Mouse (Mus musculus) inflammation-experienced regulatory T-cells, adult 6 months (primary cell): Measurements from ENCODE around the gene Ushbp1. TPM values are rescaled to one million over a fixed set of nuclear protein-coding genes. Genes with fewer than 3 reads are reported as not detected.
A peak's percentile ranks its signal among the peaks of the same experiment; 100 is the strongest.
"Not testable (repeated sequence)": the region's sequence is repeated elsewhere in the genome, so short reads cannot be mapped to it uniquely, and the experiment has no call there.

ENCODE experiments used
- ATAC-seq: one replicate; pipeline ENCODE4 v1.8.0; 2017
- polyA plus RNA-seq, 3 experiments: library from polyadenylated mRNA; unstranded; fragments of 100-300 nt; shearing (Covaris generic); gene quantifications; one replicate each; pipeline ENCODE4 v1.2.1; 2017

The Ushbp1 gene
- under 1 TPM in 2 of 3 experiments, not detected in 1; 0.13 to 0.21 TPM for polyA plus RNA-seq

DNA sequence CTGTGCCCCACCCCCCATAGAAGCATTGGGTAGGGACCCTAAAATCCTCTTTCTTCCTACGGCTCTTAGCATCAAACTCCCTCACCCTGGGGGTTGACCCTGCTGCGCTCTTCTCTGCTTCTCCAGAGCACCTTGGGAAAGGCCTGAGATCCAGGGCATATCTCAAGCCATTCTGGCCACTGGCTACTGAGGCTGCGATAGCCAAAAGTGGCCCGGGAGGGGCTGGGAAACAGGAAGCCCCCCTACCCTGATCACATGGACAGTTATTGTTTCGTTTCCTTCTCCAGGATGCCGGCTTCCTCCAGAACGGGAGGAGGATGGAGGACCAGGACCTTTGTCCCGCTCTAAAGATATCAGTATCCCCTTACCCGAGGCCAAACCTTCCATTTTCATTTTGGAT is at the start of gene Ushbp1:
Gene Ushbp1 (minus strand): TSS at position 174 of the 400 bp plus-strand sequence.
- ATAC-seq = no peak

GRCm38 (mm10) chr8:71445096-71445495 is 49.5 kb upstream of the Ushbp1 start:
- no peak for ATAC-seq

GRCm38 (mm10) chr8:71441404-71441803 is 45.8 kb upstream of the Ushbp1 start:
- peak; percentile 68 for ATAC-seq

DNA sequence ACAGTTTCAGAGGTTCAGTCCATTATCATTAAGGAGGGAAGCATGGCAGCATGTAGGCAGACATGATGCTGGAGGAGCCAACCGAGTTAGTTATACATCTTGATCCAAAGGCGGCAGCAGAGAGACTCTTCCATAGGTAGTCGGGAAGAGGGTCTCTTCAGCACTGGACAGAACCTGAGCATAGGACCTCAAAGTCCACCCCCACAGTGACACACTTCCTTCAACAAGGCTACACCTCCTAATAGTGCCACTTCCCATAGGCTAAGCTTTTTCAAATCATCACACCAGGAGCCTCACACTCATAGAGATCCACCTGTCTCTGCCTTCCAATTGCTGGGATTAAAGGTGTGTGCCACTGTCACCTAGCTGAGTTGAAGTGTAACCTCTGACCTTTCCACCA is 41.4 kb upstream of the Ushbp1 start:
- no peak for ATAC-seq

DNA sequence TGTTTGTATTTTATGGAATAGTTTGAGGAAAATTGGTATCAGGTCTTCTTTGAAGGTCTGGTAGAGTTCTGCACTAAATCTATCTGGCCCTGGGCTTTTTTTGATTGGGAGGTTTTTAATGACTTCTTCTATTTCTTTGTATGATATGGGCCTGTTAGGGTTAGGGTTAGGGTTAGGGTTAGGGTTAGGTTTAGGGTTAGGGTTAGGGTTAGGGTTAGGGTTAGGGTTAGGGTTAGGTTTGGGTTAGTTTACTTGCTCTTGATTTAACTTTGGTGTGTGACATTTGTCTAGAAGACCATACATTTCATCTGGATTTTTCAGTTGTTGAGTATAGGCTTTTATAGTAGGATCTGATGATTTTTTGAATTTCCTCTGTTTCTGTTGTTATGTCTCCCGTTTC is 37.3 kb upstream of the Ushbp1 start:
- not testable (repeated sequence) for ATAC-seq

DNA sequence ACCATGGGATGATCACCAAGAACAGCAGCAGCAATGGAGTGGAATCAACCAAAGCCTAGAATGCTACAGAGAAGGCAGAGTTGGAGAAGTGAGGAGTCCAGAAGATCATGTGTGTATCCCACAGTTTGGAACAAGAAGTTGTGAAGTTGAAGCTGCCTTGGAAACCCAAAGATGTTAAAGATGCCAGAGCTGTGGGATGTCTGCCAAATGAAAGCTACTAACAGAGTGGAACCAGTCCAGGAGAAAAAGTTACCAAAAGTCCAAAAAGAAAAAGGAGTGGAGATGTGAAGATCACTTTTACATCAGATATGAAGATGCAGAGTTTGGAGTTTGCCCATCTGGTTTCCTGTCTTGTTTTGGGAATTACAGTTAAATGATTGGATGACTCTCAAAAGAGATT is 26.5 kb upstream of the Ushbp1 start:
- ATAC-seq = no peak

- peak; percentile 48 for ATAC-seq
Measured at GRCm38 (mm10) chr8:71411535-71412273, 16.1 kb upstream of the Ushbp1 start.

DNA sequence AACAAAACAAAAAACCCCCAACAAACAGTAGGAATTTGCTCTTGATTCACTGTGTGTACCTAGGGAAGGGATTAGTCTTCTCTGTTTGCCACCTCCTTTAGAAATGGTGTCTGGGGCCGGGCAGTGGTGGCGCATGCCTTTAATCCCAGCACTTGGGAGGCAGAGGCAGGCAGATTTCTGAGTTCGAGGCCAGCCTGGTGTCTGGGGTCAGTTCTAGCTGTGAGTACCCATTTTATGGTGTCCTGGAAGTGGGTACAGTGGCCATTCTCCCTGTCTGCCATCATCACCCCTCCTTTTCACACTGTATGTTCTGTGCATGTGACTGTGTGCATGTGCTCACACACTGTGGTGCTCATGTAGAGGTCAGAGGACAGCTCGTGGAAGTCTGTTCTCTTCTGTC is 12.6 kb upstream of the Ushbp1 start:
- ATAC-seq = no peak

- no peak for ATAC-seq
Measured at GRCm38 (mm10) chr8:71407441-71407840, 11.8 kb upstream of the Ushbp1 start.

GRCm38 (mm10) chr8:71406099-71407015 is 10.8 kb upstream of the Ushbp1 start:
- peak; percentile 27 for ATAC-seq

DNA sequence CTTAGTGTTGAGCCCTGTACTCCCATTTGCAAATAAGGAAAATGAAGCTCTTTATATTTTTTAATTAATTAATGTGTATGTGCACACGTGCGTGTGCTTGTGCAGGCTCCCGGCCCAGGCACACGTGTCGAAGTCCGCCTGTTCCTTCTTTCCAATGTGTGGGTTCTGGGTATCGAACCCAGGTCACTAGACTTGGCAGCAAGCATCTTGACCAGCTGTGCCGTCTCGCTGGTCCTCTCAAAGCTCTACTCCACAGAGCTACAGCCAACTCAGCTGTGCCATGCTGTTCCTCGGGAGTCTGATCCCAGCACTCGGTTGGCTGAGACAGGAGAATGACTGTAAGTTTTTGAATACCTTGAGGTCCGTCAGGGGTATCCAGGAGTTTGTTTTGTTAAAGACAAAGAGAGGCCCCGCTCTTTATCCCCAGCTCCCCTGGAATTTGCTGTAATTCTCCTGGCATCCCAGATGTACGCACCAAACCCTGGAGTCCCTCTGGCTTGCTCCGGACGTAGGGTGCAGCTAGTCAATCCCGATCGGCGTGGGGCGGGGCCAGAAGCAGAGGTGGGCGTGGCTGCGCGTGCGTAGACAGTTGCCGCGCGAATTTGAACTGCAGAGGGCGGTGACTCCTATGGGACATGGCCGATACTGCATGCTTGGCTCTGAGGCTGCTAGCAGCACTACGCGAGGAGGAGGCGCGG is 9.9 kb upstream of the Ushbp1 start, which contains the start of gene Ankle1:
Gene Ankle1 (plus strand): TSS at position 610 of the 698 bp plus-strand sequence.
- peak; percentile 96 for ATAC-seq

- ATAC-seq = no peak
Measured at GRCm38 (mm10) chr8:71404951-71405351, 9.3 kb upstream of the Ushbp1 start.

- ATAC-seq = no peak
Measured at GRCm38 (mm10) chr8:71404011-71404410, 8.4 kb upstream of the Ushbp1 start.

DNA sequence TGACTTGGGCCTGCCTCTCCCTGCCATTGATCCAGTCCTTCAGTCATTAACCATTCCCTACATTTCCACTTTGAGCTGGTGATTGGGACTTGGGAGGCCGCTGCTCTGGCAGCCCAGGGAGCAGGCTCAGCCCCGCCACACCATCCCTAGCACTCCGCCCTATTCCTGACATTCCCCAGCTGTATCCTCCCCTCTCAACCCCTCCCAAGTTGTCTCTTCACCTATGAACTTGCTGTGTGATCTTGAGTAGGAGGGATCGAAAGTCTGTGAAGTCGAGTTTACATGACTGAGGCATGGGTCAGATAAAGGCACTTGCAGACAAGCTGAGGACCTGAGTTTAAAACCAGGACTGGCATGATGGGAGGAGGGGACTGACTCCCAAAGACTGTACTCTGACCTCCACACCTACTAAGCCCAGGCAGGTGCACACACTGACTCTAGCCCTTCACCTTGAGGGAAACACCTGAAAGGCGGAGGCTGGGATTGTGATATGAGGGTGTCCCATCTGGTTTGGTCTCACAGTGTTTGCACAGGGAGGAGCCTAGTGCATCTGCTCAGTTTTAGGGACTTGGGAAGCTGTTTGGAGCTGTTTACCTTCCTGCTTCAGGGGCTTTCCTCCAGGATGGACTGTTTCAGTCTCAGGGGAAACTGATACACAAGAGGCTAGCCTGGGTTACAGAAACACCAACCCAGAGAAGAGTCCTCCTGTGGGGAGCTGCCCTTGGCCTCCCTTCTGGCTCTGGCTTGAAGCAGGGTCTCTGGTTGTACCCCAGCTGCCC is 7.7 kb upstream of the Ushbp1 start:
- ATAC-seq = no peak

GRCm38 (mm10) chr8:71402446-71402964 is 6.9 kb upstream of the Ushbp1 start:
- no peak for ATAC-seq

DNA sequence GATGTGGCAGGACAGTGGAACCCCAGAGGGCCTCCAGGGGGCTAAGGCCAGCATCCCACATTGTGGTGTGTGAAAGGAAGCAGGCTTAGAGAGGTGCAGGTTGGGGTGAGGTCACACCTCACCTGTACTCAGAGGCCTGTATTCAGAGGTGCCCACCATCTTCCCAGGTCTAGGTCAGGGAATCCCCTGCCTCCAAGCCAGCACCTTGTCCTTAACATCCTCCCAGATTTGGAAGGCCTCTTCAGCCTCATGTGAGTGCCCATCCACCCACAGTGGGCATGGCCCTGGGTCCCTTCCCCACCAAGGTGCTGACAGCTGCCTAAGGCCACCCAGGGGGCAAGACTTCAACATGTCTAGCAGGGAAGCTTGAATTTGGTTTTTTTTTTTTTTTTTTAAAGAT is 5.9 kb upstream of the Ushbp1 start:
- no peak for ATAC-seq

DNA sequence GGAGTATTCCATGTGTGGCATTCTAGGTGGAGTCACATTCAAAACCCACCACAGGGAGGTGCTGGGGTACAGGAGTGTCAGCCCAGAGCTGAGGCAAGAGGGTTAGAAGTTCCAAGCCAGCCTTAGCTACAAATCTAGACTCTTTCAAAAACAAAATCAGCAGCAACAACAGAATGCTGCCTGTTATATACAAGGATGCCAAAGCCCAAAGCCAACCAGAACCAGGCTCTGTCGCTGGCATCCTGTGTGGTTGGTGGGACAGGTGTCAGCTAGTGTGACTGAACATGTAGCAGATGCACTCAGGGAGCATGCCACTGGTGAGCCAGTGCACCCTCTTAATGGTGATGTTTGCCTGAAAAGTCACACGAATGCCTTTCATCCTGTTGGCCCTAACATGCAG is 5.2 kb upstream of the Ushbp1 start:
- no peak for ATAC-seq

GRCm38 (mm10) chr8:71397701-71398100 is 2.1 kb upstream of the Ushbp1 start:
- ATAC-seq = no peak

DNA sequence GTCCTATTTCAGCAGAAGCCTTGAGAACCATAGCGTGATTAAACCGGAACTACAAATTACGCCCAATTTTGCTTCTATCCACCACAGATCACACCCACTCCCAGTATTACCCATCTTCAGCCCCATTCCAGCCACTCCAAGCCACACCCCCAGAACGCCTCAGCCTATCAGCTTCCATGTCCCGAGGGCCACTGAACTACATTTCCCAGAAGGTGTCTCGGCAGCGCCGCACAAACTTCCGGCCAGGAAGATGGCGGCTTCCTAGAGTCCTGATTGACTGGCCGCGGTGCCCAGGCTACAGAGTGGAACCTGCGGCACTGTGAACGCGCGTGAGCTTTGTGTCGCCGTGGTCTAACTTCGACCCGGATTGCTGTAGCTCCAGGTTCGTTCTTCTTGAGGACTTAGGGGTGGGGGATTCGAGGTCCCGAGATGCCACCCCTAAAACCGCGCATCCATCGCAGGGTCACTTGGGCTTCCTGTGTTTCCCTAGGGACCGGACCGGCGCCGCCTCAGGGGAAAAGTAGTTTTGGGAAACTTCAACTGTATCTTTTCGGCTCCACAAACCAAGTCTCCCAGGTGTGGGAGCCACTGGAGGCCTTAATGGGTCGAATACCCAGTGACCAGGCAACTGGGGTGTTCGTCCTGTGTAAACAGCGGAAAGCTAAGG is 1.2 kb upstream of the Ushbp1 start, which contains the start of gene Babam1:
Gene Babam1 (plus strand): TSS at position 223 of the 667 bp plus-strand sequence.
- ATAC-seq = peak; percentile 99

DNA sequence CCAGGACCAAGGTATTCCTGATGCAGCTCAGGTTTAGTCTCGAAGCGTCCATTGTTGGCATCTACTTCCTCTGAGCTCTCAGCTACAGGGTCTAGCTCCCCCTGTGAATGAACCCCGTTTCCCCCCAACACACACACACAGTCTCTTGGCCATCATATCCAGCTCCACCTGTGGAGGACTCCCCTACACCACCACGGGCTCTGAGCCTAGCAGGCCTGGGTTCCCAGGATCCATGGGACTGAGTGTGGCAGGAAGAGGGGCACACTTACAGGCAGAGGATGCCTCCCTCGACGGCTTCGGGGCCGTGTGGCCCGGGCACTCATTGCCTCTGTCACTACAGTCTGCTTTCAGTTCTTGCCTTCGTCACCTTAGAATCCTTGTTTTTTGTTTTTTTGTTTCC is 531 bp downstream of the Ushbp1 start:
- no peak for ATAC-seq

DNA sequence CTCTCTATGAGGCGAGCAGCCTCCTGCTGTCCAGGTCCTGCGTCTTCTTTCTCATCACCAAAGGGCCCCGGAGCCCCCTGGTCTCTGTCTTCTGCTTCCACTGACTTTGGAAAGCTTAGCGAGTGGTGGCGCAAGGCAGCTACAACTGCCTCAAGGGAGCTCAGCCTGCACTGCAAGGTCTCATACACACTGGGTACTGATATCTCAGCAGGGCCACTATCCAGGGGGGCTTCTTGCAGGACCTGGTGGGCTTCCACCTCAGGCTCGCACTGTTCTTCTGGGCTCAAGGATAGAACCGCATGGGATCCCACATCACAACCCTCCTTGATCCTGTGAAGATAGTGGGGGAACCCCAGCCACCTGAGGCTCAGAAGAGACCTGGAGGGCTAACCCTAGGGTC is 1.1 kb downstream of the Ushbp1 start:
- no peak for ATAC-seq
